Mouse (Mus musculus): ENCODE data around the gene Fam155a.

- TF ChIP-seq CTCF (IDR thresholded peaks at IDR 0.05; ENCODE audit: borderline replicate concordance, insufficient read depth, low read length) (no peak), POLR2A (IDR thresholded peaks at IDR 0.05; ENCODE audit: low read depth, low read length) (no peak)
Measured at GRCm38 (mm10) chr8:9571977-9572376, 199.0 kb downstream of the Fam155a start.

All from embryonic fibroblast, embryonic 13.5 days (primary cell).